Mouse (Mus musculus): ENCODE data around the gene Parp8. TPM values are rescaled to one million over a fixed set of nuclear protein-coding genes. Genes with fewer than 3 reads are reported as not detected.

The Parp8 gene
- total RNA-seq, 2 experiments from 2014 or later: 20.8 to 24.1 TPM

GRCm38 (mm10) chr13:116884422-116884942 is 140.9 kb downstream of the Parp8 start:
- no peak for DNase-seq (ENCODE audit: low spot score in 2 of 2)

GRCm38 (mm10) chr13:116882226-116882625 is 143.1 kb downstream of the Parp8 start:
- no peak for DNase-seq (ENCODE audit: low spot score in 2 of 2)

GRCm38 (mm10) chr13:116879580-116880192 is 145.7 kb downstream of the Parp8 start:
- no peak for DNase-seq (ENCODE audit: low spot score in 2 of 2)

DNA sequence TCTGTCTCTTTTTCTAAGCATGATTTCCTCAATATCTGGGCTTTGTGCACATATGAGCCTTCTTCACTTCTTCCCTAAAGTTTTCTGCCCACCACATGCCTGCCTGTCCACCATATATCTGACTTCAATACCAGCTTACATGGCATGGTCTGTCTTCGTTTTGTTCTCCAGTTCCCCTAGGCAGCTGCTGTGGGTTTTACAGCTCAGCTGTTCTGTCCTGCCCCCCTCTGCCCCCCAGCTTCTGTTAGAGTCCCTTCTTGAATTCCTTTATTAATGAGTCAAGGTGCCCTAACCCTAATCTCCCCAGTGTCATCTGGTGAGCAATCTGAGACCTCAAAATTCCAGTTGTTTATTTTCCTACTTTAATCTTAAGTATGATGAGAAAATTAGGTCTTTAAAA is 155.1 kb downstream of the Parp8 start:
- DNase-seq (ENCODE audit: low spot score in 2 of 2): no peak

GRCm38 (mm10) chr13:116843937-116844336 is 181.4 kb downstream of the Parp8 start:
- no peak for DNase-seq (ENCODE audit: low spot score in 2 of 2)

DNA sequence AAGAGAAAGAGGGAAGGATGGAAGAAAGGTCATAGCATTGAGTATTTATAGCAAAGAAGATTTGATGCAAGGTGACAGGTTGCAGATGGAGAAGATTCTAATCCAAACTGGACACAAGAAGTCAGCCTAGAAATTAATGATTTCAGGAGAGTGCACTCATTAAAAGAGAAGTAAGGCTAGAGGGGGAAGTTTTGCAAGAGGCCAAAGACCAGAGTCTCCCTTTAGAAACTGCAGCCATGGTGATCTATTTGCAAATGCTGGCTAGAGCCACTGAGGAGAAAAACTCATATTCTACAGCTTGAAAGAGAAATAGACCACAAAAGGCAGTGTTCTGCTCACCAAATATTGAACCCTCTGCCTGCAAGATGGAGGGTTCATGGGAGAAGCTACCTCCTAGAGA is 194.4 kb downstream of the Parp8 start:
- DNase-seq (ENCODE audit: low spot score in 2 of 2): no peak

GRCm38 (mm10) chr13:116829015-116829414 is 196.3 kb downstream of the Parp8 start:
- DNase-seq (ENCODE audit: low spot score in 2 of 2): no peak

DNA sequence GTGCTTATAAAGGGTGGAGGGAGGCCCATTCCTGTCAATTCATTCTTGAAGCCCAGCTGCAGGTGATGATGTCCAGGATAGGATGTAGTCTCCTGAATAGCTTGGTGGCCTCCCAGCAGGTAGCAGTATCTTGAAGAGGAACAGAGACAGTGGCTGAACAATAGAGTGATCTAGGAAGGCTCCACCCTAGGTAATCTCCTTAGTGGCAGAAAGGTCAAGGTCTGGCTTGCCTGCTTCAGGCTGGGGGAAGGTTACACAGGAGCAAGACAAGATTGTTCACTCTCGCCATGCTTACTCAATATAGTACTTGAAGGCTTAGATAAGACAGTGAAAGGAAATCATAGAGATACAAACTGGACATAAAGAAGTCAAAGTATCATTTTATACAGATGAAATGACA is 213.9 kb downstream of the Parp8 start:
- DNase-seq (ENCODE audit: low spot score in 2 of 2): no peak

Other genes with a start within 250 kb of the Parp8 start
- 10 to 100 TPM; 52.9 to 55.5 TPM for gene Emb, start 183.0 kb upstream of the Parp8 start, total RNA-seq (2021)
- gene Gm17509, start 195.5 kb upstream of the Parp8 start, total RNA-seq (2021): under 1 TPM; 0.25 to 0.34 TPM

All from adrenal gland, postnatal 4 days (tissue).